Mouse (Mus musculus): ENCODE data around the gene Adm.
"Not testable (repeated sequence)": the region's sequence is repeated elsewhere in the genome, so short reads cannot be mapped to it uniquely, and the experiment has no call there.

Adm gene

GRCm38 (mm10) chr7:110628611-110629354 is 1.3 kb downstream of the Adm start:
- DNase-seq (ENCODE audit: low spot score): no peak

DNA sequence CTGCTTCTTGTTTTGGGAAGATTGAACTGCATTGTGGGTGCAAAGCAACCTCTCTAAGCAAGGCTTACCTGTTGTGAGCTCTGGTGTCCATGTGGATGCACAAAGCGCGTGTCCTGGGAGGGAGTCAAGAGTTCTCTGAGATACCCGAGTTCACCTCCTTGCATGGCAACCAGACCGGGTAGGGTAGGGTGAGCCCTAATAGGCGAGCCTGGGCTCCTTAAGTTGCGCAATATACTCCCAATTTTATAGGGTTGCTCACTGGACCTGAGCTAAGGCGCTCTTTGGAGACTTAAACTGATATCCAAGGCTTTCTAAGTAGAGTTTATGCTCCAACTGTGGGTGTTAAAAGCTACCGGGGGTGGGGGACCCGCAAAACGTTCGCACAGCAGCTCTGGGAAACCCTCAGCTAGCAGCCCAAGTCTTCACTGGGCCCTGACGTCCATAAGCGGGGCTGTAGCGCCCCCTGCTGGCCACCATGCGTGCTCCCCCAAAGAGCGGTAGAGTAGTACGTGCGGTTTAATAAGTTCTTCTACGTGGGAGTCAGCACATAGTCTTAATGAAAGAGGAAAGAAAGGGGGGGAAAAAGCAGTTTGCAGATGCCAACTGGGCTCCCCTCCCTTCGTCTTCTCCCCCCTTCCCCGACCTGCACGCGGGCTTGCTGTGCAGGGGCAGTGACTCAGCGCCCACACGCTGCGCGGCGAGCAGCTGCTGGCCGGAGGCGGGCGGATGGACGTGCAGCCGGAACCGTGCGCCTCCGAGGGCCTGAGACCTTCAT is 2.6 kb downstream of the Adm start:
- DNase-seq (ENCODE audit: low spot score): peak; percentile 52

DNA sequence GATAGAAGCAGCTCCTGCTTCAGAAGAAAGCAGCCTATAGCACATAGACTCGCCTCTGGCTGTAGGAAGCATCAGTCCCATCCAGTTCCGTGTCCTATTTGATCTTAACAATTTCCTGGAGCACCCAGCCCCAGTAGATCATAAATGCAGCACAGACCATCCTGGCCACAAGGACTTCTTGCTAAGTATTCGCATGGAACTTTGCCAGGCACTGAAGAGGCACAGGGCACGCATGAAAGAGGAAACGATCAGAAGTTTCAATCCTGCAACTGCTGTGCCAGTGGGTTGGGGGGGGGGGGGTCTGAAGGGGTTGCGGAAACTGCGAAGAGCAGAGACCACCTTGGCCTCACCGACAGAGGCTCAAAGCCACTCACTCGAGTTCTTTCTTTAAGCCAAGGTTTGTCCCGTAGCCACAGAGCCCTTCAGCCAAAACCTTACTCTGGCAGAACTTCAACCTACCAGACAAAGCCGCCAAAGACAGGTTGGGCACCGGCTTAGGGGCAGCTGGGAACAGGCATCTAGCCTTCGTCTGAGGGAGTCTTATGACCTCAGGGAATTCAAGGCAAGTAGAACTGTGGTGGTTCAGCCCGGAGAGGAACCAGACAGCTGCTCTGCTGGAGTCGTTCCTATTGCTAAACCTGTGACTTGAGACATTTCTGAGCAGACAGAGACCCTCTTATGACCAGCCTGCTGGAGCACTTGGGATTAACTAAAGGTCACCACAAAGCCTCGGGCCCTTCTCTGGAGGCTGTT is 3.9 kb downstream of the Adm start:
- no peak for DNase-seq (ENCODE audit: low spot score)

DNA sequence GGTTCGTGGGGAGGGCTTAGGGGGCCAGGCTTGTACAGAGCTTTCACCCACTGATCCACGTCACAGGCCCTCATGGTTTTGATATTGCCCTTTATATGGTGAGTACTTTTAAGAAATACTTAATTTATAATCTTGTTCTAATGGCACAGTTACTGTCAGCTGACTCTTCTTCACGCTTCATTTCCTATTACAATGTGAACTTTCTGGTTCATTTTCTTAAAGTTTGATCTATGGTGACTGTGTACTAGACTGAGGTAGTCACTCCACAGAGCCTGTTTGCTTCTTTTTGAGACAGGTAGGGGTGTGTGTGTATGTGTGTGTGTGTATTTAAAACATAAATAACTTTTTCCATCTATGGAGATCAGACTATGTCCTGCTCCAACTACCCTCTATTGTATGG is 8.5 kb downstream of the Adm start:
- no peak for DNase-seq (ENCODE audit: low spot score)

GRCm38 (mm10) chr7:110636559-110636958 is 9.1 kb downstream of the Adm start:
- no peak for DNase-seq (ENCODE audit: low spot score)

GRCm38 (mm10) chr7:110638305-110639110 is 11.0 kb downstream of the Adm start:
- no peak for DNase-seq (ENCODE audit: low spot score)

DNA sequence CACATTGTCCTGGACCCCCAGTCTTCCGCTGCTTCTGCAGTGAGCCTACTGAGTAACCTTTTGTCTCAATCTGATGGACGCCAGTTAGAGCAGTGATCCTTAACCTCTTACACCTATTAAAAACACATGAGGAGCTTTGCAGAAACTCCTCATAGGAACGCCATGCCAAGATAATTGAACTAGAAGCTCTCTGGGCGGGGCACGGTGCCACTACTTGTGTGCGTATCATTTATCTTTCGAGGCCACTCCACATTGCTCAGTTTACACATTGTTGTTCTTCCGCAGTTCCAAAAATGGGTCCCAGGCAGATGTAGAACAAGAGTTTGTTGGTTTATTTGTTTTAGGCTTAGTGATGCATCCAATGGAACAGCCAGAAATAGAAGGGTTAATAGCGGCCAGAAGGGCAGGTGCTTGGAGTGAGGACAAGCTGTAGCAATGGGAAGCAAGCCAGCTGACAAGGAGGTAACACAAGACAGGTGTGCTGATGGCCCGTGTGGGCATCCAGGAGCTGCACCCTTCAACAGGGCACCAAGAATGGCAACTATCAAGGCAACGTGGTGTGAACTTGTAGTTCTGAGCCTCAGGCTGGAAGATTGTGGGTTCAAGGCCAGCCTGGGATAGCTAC is 11.9 kb downstream of the Adm start:
- DNase-seq (ENCODE audit: low spot score): no peak

DNA sequence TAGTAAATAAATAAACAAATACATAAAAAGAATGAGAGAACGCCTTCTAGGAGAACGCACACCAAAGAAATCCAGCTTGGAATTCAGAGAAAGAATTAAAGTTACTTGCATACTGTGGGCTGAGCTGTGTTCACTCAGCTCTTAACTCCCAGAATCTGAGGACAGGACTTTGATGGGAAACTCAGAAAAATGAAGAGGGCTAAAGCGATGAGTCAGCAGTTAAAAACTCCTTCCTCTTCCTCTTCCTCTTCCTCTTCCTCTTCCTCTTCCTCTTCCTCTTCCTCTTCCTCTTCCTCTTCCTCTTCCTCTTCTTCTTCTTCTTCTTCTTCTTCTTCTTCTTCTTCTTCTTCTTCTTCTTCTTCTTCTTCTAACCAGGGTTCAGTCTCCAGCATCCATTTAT is 12.5 kb downstream of the Adm start:
- DNase-seq (ENCODE audit: low spot score): not testable (repeated sequence)

- DNase-seq (ENCODE audit: low spot score): peak; percentile 21
Observed at GRCm38 (mm10) chr7:110645311-110645710, 17.9 kb downstream of the Adm start.

DNA sequence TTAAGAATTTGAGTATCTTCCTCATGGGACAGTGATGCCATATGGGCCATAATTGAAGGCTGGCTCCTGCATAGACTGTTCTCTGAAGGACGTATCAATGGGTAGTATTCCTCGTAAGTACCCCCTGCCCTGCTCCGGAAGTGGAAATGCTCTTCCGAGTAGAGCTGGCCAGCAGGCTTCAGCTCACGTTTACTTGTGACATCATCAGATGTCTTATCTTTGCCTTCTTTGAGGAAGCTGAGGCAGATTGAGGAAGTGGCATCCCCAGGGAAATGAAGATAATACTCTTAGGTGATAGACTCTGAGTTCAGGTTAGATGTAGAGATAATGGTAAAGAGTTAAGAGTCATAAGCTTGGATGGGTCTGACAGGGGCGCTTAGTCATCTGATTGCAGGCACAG is 18.4 kb downstream of the Adm start:
- no peak for DNase-seq (ENCODE audit: low spot score)

DNA sequence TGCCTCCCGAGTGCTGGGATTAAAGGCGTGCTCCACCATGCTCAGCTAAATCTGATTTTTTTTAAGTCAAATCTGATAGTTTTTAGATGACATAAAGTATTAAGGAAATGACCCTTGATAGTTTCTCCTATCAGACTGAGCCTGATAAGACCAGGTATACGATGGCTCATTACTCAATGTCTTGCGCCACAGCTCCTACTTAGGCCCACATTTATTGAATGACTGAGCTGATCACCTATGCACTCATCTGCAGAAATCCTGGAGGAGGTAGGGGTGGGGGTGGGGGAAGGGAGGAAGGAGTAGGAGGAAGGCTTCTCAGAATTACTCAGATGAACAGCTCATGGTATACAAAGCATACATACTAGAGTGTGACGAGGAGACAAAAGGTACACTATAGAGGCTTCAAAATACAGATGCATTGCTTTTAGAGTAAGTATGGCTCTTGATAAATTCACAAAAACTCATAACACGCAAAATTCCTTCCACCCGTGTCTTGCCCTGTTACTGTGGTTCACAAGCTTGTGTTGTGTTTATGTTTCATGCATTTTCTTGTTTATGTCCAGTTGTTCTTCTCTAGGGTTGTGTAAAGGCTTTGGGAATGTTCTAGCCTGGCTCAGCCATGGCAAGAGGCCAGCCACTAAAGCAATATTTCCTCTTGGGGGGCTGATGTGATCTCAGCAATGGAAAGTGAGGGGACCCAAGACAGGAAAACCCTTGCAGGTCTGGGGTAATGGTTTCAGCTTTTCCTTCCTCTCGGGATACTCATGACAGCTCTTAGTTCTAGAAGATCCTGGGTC is 19.3 kb downstream of the Adm start:
- DNase-seq (ENCODE audit: low spot score): no peak

DNA sequence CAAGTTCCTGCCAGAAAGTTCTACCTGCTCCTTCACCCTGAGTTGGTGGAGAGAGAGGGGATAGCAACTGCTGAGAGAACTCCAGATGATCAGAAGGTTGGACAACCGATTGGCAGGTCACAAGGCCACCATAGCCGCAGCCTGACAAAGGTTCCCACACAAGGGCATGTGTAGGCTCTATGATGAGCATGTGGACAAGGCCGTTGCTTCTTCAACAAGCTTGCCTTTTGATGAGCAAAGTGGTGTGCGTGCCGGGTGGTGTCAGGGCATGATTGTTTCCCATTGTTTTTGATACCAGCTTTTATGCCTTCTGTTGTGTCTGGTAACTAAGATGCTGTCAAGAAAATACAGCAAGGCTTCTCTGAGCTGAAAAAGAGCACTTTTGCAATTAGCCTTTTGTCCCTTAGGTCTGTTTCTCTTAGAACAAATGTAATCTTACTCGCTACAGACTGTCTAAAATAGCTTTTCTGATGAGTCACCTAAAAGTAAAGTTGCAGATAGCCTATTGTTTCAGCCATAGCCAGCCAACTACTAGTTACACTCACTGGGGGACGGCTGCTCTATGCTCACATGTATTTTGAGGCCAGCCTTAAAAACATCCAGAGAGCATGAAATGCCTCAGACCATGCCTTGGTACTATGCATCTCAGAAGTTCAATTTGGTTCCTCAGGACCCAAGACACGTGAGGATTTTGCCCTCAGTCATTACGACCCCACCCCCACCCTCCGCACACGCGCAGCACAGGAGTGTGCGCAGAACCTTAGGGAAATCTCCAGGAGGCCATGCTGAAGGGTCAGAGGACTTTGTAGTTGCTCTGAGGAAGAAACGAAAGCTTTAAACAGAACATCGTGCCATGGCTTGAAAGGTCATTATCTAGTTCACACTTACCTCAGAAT is 20.3 kb downstream of the Adm start:
- no peak for DNase-seq (ENCODE audit: low spot score)

DNA sequence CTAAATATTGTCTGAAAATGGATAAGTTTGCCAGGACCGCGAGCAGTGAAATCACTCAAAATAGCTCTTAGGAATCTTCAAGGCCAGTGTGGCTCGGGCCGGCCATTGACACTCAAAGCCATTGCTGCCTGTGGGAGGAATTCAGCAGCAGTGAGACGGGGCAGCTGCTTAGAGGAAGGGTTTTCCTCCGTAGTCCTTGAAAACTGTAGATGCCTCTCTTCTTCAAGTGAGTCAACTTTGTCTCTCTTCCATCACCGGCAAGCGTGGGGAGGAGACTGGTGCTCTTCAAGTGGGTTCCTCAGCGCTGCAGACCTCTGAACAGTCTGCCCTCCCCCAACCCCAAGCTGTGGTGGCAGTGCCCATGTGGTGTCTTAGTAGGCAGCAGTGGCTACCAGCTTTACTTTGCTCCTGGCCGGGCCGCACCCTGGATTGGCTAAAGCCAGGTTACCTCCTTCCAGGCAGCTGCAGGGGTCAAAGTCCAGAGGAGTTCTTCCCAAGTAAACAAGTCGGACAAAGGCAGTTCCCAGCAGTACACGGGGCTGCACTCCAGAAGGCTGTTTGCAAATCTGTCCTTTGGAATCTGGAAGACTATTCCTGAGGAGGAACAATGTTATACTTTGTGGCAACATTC is 21.1 kb downstream of the Adm start:
- no peak for DNase-seq (ENCODE audit: low spot score)

- no peak for DNase-seq (ENCODE audit: low spot score)
Observed at GRCm38 (mm10) chr7:110649133-110649987, 21.9 kb downstream of the Adm start.

- DNase-seq (ENCODE audit: low spot score): no peak
Observed at GRCm38 (mm10) chr7:110650491-110650890, 23.0 kb downstream of the Adm start.

- DNase-seq (ENCODE audit: low spot score): no peak
Observed at GRCm38 (mm10) chr7:110651091-110651490, 23.6 kb downstream of the Adm start.

DNA sequence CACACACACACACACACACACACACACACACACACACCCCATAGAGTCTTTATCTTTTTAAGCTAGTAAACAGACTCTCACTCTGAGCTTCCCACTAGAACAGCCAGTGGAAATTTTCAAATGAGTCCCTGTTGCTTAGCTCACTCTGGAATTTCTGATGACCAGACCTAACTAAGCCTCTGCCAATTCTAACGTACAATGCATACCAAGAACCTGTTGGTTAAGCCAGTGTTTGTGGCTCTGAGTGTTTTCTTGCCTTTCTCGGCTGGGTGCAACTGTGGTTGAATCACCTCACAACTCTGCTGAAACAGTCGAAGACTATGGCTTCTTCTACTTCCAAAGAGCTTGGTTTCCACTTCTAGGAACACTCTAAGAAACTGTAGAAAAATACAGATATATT is 27.8 kb downstream of the Adm start:
- DNase-seq (ENCODE audit: low spot score): no peak

DNA sequence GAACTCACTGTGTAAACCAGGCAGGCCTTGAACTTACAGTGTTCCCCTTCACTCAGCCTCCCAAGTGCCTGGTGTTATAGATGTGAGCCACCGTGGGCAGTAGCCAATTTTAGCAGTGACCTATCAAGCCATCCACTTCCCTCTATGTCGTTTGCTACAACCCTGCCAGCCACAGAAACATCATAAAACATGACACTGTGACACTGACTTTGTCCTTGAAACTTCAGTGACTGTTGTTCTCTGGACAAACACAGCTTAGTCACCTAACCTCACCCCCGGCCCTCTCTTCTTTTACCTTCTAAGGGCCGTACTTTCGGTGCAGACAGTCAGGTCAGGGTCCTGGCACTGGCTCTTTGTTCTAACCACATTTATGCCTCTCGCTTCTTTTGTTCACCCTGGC is 28.5 kb downstream of the Adm start:
- no peak for DNase-seq (ENCODE audit: low spot score)

Measured in c-Kit-positive CD71-positive TER-119-positive erythroid progenitor cells, embryonic 14.5 days (primary cell).